In the genomic region with DNA sequence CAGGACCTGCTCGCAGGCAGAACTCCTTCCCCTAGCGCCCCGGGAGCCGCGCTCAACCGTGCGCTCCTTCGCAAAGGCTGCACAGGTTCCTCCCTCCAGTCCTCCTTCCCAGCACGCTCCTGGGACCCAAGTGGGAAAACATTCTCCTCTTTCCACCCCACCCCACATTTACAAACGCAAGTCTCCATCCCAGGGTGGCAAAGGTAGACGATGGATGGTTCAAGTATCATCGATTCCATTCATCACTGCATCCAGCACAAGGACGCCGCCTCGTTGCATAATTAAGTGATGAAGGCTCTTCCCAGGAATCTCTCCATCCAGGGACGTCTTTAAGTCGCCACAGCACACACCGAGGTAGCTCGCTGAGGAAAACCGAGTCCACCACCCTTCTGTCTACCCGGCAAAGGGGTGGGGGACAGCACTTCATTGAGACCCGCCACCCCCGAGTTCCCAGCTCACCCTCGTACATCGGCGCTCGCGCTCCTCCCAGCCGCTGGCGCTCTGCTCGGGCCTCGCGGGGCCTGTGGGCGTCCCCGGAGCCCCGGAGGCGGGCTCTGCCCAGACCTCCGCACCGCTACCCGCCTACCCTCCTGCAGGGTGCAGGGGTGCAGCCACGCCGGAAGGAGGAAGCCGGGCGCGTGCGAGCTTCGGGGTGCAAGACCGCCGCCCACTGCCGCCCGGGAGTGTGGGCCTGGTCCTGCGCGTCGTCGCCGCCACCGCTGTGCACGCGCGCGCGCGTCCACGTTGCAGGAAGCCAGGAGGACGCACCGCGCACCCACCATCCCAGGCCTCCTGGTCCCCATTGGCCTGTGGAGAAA, we compare ENCODE assay signal across 8 mouse cellular contexts. TPM values are rescaled to one million over a fixed set of nuclear protein-coding genes. Genes with fewer than 3 reads are reported as not detected.
DNase-seq lines count a peak whose midpoint lies in the region; ATAC-seq and TF ChIP-seq lines count a peak whose summit lies in the region.

TSS of gene Chst10 (minus strand) at position 731 of the 818 bp plus-strand sequence.

- intact Hi-C loops in gastrocnemius, adult 2 months (cut with DNase I) = no loop called here

- peak within 1 kb of the TSS; percentile 84 for H3K9ac ChIP-seq in hindbrain, embryonic 16.5 days (ENCODE audit: low read depth, low read length)

- no peaks in the 10 kb centered on the region for H3K9me3 ChIP-seq in hindbrain, embryonic 16.5 days (ENCODE audit: control insufficient read depth, low read length)

- DNase-seq in WW6 (ENCODE audit: low read depth, low spot score) = peak; percentile 45
- peak; percentile 61 for DNase-seq in gastrocnemius, adult 2 months
- peak; percentile 74 to 91 for DNase-seq in left cerebral cortex, adult 18-20 months (ENCODE audit: low spot score in 2 of 2)
- peak; percentile 46 for DNase-seq in lung, postnatal 36 days
- DNase-seq in retina, postnatal 7 days (ENCODE audit: low read depth, low spot score) = peak; percentile 69
- peak; percentile 51 for DNase-seq in urinary bladder, adult 2 months (ENCODE audit: low spot score)

- H3K27ac ChIP-seq in gastrocnemius, adult 2 months = peak within 1 kb of the TSS; percentile 8; the same call in 1 of the 2 replicates
- H3K27ac ChIP-seq in hindbrain, embryonic 16.5 days (ENCODE audit: low read depth, low read length) = peak within 1 kb of the TSS; percentile 88

- H3K4me2 ChIP-seq in hindbrain, embryonic 16.5 days (ENCODE audit: low read length) = peak within 1 kb of the TSS; percentile 75

- ATAC-seq in common myeloid progenitor, adult 5-6 weeks (replicated peaks; ENCODE audit: low read depth, poor library complexity, severe bottlenecking) = peak; percentile 79
- peak; percentile 93 for ATAC-seq in hindbrain, embryonic 16.5 days

- peak within 1 kb of the TSS; percentile 78 for H3K4me3 ChIP-seq in gastrocnemius, adult 2 months
- peak within 1 kb of the TSS; percentile 63 for H3K4me3 ChIP-seq in hindbrain, embryonic 16.5 days (ENCODE audit: low read length)

- no peak for TF ChIP-seq CTCF in gastrocnemius, adult 2 months (IDR thresholded peaks at IDR 0.05)

- under 1% methylated on average over 66 of the region's 67 CpGs for WGBS in hindbrain, embryonic 16.5 days

- H3K27me3 ChIP-seq in hindbrain, embryonic 16.5 days (replicated peaks; ENCODE audit: control insufficient read depth, insufficient read depth, low read length) = no peaks in the 10 kb centered on the region

- no peaks in the 10 kb centered on the region for H3K36me3 ChIP-seq in hindbrain, embryonic 16.5 days (ENCODE audit: control insufficient read depth, insufficient read depth, low read length)

- peaks cover 26% of the 10 kb centered on the region for H3K4me1 ChIP-seq in hindbrain, embryonic 16.5 days (ENCODE audit: control insufficient read depth, insufficient read depth, low read depth, low read length)

RNA-seq across cellular contexts. Expression of gene Chst10, which starts in this region (rescaled TPM):
- 3.5 TPM in 2 replicates for total RNA-seq in common myeloid progenitor, adult 5-6 weeks (2017)
- total RNA-seq in gastrocnemius, adult 2 months (2021) = under 1 TPM; 0.17 to 0.26 TPM
- polyA plus RNA-seq in hindbrain, embryonic 16.5 days (2015; fragmentation: Nextera tagmentation; extraction: Ambion mirVana) = 50.4 and 55.6 TPM in 2 replicates
- 10 to 100 TPM; 71.1 to 76.5 TPM for total RNA-seq in left cerebral cortex, adult 18-20 months (2021)
- polyA plus RNA-seq in urinary bladder, adult 2 months (2012; rRNA removed) = 3.8 and 6.2 TPM in 2 replicates

Comparison
In these comparisons a context has a peak if more than half of its experiments do, and no peak if none do; other contexts are left out.
1. Peak in every context shown above with its lines: DNase-seq, ATAC-seq, H3K4me3 ChIP-seq and H3K27ac ChIP-seq.
2. RNA of gene Chst10 (total RNA-seq): 71.1 to 76.5 TPM in left cerebral cortex, adult 18-20 months; 3.5 TPM in common myeloid progenitor, adult 5-6 weeks and 0.17 to 0.26 TPM in gastrocnemius, adult 2 months; every median in the first group is over 10 times any median in the second.
3. Peak in DNase-seq, H3K4me3 ChIP-seq and H3K27ac ChIP-seq in gastrocnemius, adult 2 months; RNA of the gene not detected or under 1 TPM.